Mouse (Mus musculus) c-Kit-positive CD71-negative TER-119-negative erythroid progenitor cells, embryonic 14.5 days (primary cell): ENCODE data around the gene Krtap10-10.

ENCODE experiments used
- DNase-seq: peaks from one replicate; pipeline ENCODE4 v3.0.0-alpha.2; 2013; ENCODE audit warnings: low read depth

Krtap10-10 gene

GRCm38 (mm10) chr10:77867546-77867945 lies 31.8 kb downstream of the Krtap10-10 start:
- no peak for DNase-seq

- DNase-seq = no peak
Measured at GRCm38 (mm10) chr10:77869651-77870050, 33.9 kb downstream of the Krtap10-10 start.

- no peak for DNase-seq
Measured at GRCm38 (mm10) chr10:77878985-77879384, 43.2 kb downstream of the Krtap10-10 start.

GRCm38 (mm10) chr10:77880305-77880704 lies 44.6 kb downstream of the Krtap10-10 start:
- no peak for DNase-seq

DNA sequence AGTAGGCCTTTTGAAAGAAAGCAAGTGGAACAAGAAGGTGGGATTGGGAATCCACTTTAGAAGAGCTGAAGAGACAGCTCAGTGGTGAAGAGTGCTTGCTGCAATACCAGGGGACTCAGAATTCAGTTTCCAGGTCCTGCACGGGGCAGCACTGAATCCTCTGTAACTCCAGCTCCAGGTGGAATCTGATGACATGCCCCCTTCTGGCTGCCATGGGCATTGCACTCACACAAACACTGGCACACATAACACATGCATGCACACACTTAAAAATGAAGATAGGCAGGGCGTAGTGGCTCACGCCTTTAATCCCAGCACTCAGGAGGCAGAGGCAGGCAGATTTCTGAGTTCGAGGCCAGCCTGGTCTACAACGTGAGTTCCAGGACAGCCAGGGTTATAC lies 46.8 kb downstream of the Krtap10-10 start:
- no peak for DNase-seq

GRCm38 (mm10) chr10:77886007-77886747 lies 50.4 kb downstream of the Krtap10-10 start:
- no peak for DNase-seq
